Mouse (Mus musculus): ENCODE data around the gene Shtn1. TPM values are rescaled to one million over a fixed set of nuclear protein-coding genes. Genes with fewer than 3 reads are reported as not detected.

The Shtn1 gene
- polyA plus RNA-seq, 1 experiment from 2014 or later = 1.00 TPM

DNA sequence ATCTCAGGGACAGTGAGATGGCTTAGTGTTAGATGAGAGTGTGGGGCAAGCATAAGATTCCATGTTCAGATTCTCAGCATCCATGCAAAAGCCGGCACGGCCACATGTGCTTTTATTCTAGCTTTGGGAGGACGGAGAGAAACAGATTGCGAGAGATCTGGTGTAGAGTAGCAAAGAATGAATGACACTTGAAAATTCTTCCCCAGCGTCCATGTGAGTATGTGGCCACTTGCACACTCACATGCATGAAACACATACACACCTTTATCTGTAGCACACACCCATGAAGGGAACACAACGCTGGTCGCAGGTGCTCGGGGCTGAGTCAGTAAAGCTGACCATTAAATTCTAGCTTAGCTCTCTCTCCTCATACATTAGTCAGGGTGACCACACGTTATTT lies 24.3 kb downstream of the Shtn1 start:
- no peaks in the 10 kb centered on the region for H3K9me3 ChIP-seq (replicated peaks)
- no peak overlapping the region for H3K9ac ChIP-seq
- ATAC-seq (replicated peaks; ENCODE audit: insufficient number of reproducible peaks, insufficient read depth, low FRiP score, low read depth) = no peak
- H3K36me3 ChIP-seq = no peaks in the 10 kb centered on the region
- H3K27me3 ChIP-seq = no peaks in the 10 kb centered on the region
- 86% methylated on average over 9 of the region's 9 CpGs for WGBS
- no peaks in the 10 kb centered on the region for H3K4me1 ChIP-seq (replicated peaks)
- H3K27ac ChIP-seq = no peak overlapping the region
- H3K4me3 ChIP-seq = no peak overlapping the region
- no peak overlapping the region for H3K4me2 ChIP-seq

DNA sequence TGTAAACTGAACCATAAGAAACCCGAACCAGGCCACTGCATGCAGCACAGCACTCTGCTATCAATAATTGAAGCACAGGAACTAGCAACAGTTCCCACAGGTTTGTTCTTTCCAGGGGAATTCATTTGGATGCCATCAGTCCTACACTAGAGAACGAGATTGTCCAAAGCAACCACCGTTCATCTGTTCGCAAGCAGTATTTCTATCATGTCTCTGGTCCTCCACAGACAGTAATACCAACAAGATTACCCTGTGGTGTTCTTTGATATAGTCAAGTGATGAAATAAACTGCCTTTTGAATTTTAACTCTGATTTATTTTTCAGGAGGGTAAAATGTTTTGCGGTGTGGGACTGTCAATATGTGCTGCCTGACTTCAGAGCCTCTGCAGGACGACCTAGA lies 27.0 kb downstream of the Shtn1 start:
- 81% methylated on average over 6 of the region's 6 CpGs for WGBS
- ATAC-seq (replicated peaks; ENCODE audit: insufficient number of reproducible peaks, insufficient read depth, low FRiP score, low read depth) = no peak
- Histone ChIP-seq H3K4me2 (no peak overlapping the region), H3K27me3 (no peaks in the 10 kb centered on the region), H3K4me1 (replicated peaks) (no peaks in the 10 kb centered on the region; the same call in 1 of the 2 replicates), H3K9me3 (replicated peaks) (no peaks in the 10 kb centered on the region), H3K27ac (no peak overlapping the region), H3K9ac (no peak overlapping the region), H3K4me3 (no peak overlapping the region), H3K36me3 (no peaks in the 10 kb centered on the region)

DNA sequence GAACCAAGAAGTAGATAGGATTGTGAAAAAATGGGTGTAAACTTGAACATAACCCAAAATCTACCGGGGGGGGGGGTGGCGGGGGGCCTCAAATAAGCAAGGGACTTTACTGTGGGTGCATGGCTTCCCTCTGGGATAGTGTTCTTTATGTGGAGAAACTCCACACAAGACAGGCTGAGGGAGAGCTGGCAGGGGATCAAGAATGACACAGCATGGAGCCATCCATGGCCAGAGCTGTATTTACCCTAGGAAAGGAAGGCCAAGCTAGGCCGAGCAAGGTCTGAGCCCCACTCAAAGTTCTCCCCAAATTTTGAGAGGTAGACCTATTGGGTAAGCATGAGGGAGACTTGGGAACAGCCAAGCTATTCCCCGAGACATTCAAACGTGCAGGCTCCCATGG lies 28.4 kb downstream of the Shtn1 start:
- no peak for ATAC-seq (replicated peaks; ENCODE audit: insufficient number of reproducible peaks, insufficient read depth, low FRiP score, low read depth)
- Histone ChIP-seq H3K9ac (no peak overlapping the region), H3K27ac (no peak overlapping the region)

DNA sequence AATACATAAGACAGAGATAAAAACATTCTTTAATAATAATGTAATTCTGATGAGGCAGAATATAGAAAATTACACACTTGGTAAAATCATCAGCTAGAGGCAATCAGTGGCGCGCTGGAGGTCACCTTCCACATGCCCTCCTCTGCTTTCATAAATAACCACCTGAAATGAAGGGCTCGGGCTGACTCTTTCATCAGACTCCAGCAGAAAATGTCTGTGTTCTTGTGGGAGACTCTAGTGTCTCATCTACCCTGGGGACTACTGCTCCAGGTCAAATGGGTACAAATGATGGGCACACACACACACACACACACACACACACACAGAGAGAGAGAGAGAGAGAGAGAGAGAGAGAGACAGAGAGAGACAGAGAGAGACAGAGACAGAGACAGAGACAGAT lies 34.8 kb downstream of the Shtn1 start:
- no peaks in the 10 kb centered on the region; the same call in 1 of the 2 replicates for H3K4me1 ChIP-seq (replicated peaks)
- H3K9me3 ChIP-seq (replicated peaks) = no peaks in the 10 kb centered on the region
- no peak overlapping the region for H3K9ac ChIP-seq
- H3K4me2 ChIP-seq = no peak overlapping the region
- 82% methylated on average over 3 of the region's 3 CpGs for WGBS
- H3K27me3 ChIP-seq = peaks cover 7% of the 10 kb centered on the region; the same call in 1 of the 2 replicates
- no peak for ATAC-seq (replicated peaks; ENCODE audit: insufficient number of reproducible peaks, insufficient read depth, low FRiP score, low read depth)
- H3K36me3 ChIP-seq = no peaks in the 10 kb centered on the region
- H3K27ac ChIP-seq = no peak overlapping the region
- H3K4me3 ChIP-seq = no peak overlapping the region

More for the DNA sequence above, 28.4 kb downstream of the Shtn1 start:
- Histone ChIP-seq H3K36me3 (no peaks in the 10 kb centered on the region), H3K4me2 (no peak overlapping the region), H3K9me3 (replicated peaks) (no peaks in the 10 kb centered on the region), H3K4me3 (no peak overlapping the region), H3K4me1 (replicated peaks) (no peaks in the 10 kb centered on the region; the same call in 1 of the 2 replicates), H3K27me3 (no peaks in the 10 kb centered on the region)
- 78% methylated on average over 5 of the region's 5 CpGs for WGBS

DNA sequence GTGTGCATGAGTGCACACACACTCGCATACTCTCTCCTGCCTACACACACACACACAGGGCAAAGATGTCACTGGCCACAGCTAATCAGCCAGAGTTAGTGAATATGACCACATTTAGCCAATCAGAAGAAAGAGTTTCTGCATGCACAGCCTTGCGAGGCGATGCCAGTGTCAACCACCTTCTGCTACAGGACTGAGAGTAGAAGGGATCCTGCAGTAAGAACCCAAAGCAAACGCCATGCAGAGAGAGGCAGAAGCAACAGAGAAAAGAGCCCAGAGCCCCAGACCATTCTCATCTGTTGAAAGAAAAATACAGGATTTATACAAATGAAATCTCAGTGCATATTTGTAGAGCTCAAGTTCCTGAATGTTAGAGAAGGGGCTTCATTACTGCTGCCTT lies 37.1 kb downstream of the Shtn1 start:
- Histone ChIP-seq H3K9me3 (replicated peaks) (no peaks in the 10 kb centered on the region), H3K27me3 (peaks cover 7% of the 10 kb centered on the region; the same call in 1 of the 2 replicates), H3K27ac (no peak overlapping the region), H3K4me1 (replicated peaks) (no peaks in the 10 kb centered on the region; the same call in 1 of the 2 replicates), H3K36me3 (no peaks in the 10 kb centered on the region), H3K9ac (no peak overlapping the region), H3K4me2 (no peak overlapping the region), H3K4me3 (no peak overlapping the region)
- ATAC-seq (replicated peaks; ENCODE audit: insufficient number of reproducible peaks, insufficient read depth, low FRiP score, low read depth) = no peak
- 79% methylated on average over 4 of the region's 4 CpGs for WGBS

DNA sequence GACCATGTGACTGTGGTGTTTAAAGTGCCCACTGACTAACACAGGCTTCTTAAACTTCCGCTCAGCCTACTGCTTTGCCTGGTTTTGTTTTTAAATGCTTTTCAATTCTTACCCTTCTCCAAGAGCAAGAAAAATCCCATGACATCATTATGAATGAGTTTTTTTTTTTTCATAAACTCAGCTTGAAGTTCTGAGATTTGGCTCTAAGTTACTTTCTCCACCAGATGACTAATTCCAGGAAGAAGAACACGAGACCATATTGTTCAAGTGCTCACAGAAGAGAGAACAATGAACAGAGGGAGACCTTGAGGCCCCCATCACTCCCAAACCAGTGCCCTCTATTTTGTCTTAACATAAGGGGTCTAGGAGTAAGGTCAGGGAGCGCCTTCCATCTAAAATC lies 39.1 kb downstream of the Shtn1 start:
- no peak overlapping the region for H3K9ac ChIP-seq
- ATAC-seq (replicated peaks; ENCODE audit: insufficient number of reproducible peaks, insufficient read depth, low FRiP score, low read depth) = no peak
- H3K27ac ChIP-seq = no peak overlapping the region
- H3K9me3 ChIP-seq (replicated peaks) = no peaks in the 10 kb centered on the region
- no peaks in the 10 kb centered on the region for H3K36me3 ChIP-seq
- no peak overlapping the region for H3K4me2 ChIP-seq
- 64% methylated on average over 3 of the region's 3 CpGs for WGBS
- H3K27me3 ChIP-seq = peaks cover 7% of the 10 kb centered on the region; the same call in 1 of the 2 replicates
- no peaks in the 10 kb centered on the region for H3K4me1 ChIP-seq (replicated peaks)
- no peak overlapping the region for H3K4me3 ChIP-seq

DNA sequence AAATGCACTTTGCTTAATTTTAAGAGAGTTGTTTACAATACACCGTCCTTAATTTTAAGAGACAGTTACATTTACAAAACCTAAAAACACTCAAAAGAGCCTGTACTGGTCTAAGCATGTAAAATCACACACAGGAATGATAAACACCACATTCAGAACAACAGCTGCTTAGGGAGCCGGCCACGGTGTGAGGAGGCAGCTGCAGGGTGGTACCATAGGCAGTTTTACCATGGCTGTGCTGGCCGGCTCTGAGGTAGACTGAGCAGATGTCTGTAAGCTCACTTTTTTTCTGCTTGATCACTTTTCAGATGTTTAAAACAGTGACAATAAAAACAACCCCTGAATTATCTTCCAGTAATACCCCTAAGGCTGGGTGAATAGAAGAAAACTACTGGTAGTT lies 42.7 kb downstream of the Shtn1 start:
- Histone ChIP-seq H3K9me3 (replicated peaks) (no peaks in the 10 kb centered on the region), H3K4me1 (replicated peaks) (no peaks in the 10 kb centered on the region), H3K27me3 (no peaks in the 10 kb centered on the region), H3K36me3 (no peaks in the 10 kb centered on the region), H3K4me2 (no peak overlapping the region), H3K27ac (no peak overlapping the region), H3K4me3 (no peak overlapping the region), H3K9ac (no peak overlapping the region)
- 78% methylated on average over 4 of the region's 4 CpGs for WGBS
- no peak for ATAC-seq (replicated peaks; ENCODE audit: insufficient number of reproducible peaks, insufficient read depth, low FRiP score, low read depth)

DNA sequence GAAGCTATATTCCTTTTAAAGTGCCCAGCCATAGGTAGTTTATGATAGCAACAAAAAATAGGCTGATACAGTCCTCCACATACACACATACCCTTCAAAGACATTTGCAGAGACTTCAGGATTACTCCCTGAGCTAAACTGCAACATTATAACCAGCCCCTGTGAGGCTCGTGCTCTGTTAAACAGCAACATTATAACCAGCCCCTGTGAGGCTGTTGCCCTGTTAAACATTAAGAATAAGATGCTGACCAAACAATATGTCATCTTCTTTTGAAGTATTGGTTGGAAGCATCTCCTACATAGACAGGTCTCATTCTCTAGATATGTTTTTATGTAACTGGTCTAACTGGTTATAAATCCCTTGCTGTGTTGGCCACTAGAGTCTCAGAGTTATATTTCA lies 45.7 kb downstream of the Shtn1 start:
- no peak overlapping the region for H3K4me2 ChIP-seq
- H3K4me3 ChIP-seq = no peak overlapping the region
- H3K9me3 ChIP-seq (replicated peaks) = no peaks in the 10 kb centered on the region
- WGBS = 78% methylated on average over 1 of the region's 1 CpGs
- H3K27me3 ChIP-seq = no peaks in the 10 kb centered on the region
- no peaks in the 10 kb centered on the region for H3K4me1 ChIP-seq (replicated peaks)
- H3K27ac ChIP-seq = no peak overlapping the region
- no peak overlapping the region for H3K9ac ChIP-seq
- no peaks in the 10 kb centered on the region for H3K36me3 ChIP-seq
- no peak for ATAC-seq (replicated peaks; ENCODE audit: insufficient number of reproducible peaks, insufficient read depth, low FRiP score, low read depth)

DNA sequence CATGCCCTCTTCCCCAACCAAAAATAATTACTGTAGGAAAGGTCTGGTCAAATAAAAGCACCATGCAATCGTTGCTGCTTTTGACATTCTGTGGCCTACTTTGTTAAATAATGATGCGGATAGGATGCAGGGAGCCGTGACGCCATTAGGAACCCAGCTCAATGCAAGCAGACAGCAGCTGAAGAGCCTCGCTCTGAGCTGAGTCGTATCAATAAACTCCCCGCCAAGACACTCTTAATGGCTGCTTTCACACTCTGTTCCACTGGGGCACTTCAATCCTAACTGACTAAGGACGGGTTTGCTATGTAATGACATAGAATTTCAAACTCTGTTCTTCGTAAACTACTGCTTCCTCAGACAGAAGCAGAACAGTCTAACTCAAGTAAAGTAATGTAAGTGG lies 46.9 kb downstream of the Shtn1 start:
- WGBS = 78% methylated on average over 9 of the region's 9 CpGs
- no peaks in the 10 kb centered on the region for H3K4me1 ChIP-seq (replicated peaks)
- H3K4me3 ChIP-seq = no peak overlapping the region
- no peak overlapping the region for H3K27ac ChIP-seq
- no peaks in the 10 kb centered on the region for H3K36me3 ChIP-seq
- H3K9ac ChIP-seq = no peak overlapping the region
- ATAC-seq (replicated peaks; ENCODE audit: insufficient number of reproducible peaks, insufficient read depth, low FRiP score, low read depth) = no peak
- H3K9me3 ChIP-seq (replicated peaks) = no peaks in the 10 kb centered on the region
- H3K4me2 ChIP-seq = no peak overlapping the region
- no peaks in the 10 kb centered on the region for H3K27me3 ChIP-seq

DNA sequence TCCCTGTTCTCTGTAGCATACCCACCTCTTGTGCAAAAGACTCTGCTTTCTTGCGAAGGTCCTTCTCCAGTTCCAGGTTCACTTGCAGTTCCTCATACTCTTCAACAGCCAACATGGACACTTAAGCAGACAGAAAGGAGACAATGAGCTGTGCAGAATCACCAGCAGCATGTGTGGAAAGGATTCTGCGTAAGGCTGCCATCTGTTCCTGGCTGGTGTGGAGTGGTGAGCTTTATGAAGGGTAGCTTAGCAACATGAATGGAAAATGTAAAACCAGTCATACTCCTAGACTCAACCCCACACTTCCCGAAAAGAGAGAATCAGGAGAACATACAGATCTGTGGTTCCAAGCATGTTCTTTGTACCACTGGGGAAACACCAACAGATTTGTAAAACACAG lies 47.8 kb downstream of the Shtn1 start:
- no peaks in the 10 kb centered on the region for H3K36me3 ChIP-seq
- H3K9ac ChIP-seq = no peak overlapping the region
- no peaks in the 10 kb centered on the region for H3K4me1 ChIP-seq (replicated peaks)
- ATAC-seq (replicated peaks; ENCODE audit: insufficient number of reproducible peaks, insufficient read depth, low FRiP score, low read depth) = no peak
- 88% methylated on average over 3 of the region's 3 CpGs for WGBS
- H3K4me2 ChIP-seq = no peak overlapping the region
- no peak overlapping the region for H3K27ac ChIP-seq
- H3K9me3 ChIP-seq (replicated peaks) = no peaks in the 10 kb centered on the region
- no peak overlapping the region for H3K4me3 ChIP-seq
- H3K27me3 ChIP-seq = no peaks in the 10 kb centered on the region

DNA sequence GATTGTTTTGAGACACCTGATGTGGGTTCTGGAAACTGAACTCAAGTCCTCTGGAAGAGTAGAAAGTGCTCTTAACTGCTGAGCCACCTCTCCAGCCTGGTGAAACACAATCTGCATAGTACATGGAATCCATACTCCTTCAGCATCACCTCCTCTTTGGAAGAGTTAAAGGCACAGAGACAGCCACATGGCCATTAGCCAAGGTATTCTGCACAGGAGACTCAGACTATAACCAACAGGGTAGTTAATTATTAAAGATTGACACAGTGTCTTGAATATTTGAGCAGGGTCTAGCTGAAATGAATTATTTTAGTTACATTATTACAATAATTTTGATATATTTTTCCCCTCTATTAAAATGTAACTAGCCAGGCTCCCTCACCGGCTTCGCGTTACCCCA lies 52.0 kb downstream of the Shtn1 start:
- Histone ChIP-seq H3K9me3 (replicated peaks) (peaks cover 4% of the 10 kb centered on the region; the same call in 1 of the 2 replicates), H3K36me3 (no peaks in the 10 kb centered on the region), H3K4me3 (no peak overlapping the region), H3K9ac (no peak overlapping the region), H3K4me1 (replicated peaks) (no peaks in the 10 kb centered on the region), H3K27me3 (no peaks in the 10 kb centered on the region), H3K27ac (no peak overlapping the region), H3K4me2 (no peak overlapping the region)
- 88% methylated on average over 3 of the region's 3 CpGs for WGBS
- no peak for ATAC-seq (replicated peaks; ENCODE audit: insufficient number of reproducible peaks, insufficient read depth, low FRiP score, low read depth)

DNA sequence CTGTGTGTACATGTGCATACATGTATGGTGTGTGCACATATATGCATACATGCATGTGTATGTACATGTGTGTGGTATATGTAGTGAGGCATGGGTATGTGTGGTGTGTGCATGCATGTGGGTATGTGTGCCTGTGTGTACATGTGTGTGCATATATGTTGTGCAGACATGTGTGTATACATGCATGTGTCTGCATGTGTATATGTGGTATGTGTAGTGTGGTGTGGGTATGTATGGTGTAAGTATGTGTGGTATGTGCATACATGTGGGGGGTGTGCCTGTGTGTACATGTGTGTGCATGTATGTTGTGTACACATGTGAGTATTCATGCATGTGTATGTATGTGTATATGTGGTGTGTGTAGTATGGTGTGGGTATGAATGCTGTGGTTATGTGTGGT lies 54.3 kb downstream of the Shtn1 start:
- ATAC-seq (replicated peaks; ENCODE audit: insufficient number of reproducible peaks, insufficient read depth, low FRiP score, low read depth) = no peak
- no peaks in the 10 kb centered on the region for H3K27me3 ChIP-seq
- no peak overlapping the region for H3K27ac ChIP-seq
- H3K4me1 ChIP-seq (replicated peaks) = no peaks in the 10 kb centered on the region
- peaks cover 4% of the 10 kb centered on the region; the same call in 1 of the 2 replicates for H3K9me3 ChIP-seq (replicated peaks)
- H3K36me3 ChIP-seq = no peaks in the 10 kb centered on the region
- no peak overlapping the region for H3K4me3 ChIP-seq
- H3K9ac ChIP-seq = no peak overlapping the region
- H3K4me2 ChIP-seq = no peak overlapping the region
